In genomic region chr6:28421469-28422000, GRCm38 (mm10) we compare ENCODE assay signal across 8 mouse cellular contexts. TPM values are rescaled to one million over a fixed set of nuclear protein-coding genes. Genes with fewer than 3 reads are reported as not detected.
DNase-seq lines count a peak whose midpoint lies in the region; ATAC-seq and TF ChIP-seq lines count a peak whose summit lies in the region.

No protein-coding gene starts in this region.

- H3K9me3 ChIP-seq in G1E (replicated peaks) = no peaks in the 10 kb centered on the region
- no peaks in the 10 kb centered on the region for H3K9me3 ChIP-seq in forebrain, embryonic 16.5 days (ENCODE audit: control insufficient read depth, low read length)
- H3K9me3 ChIP-seq in lung, embryonic 14.5 days (ENCODE audit: low read depth, low read length) = no peaks in the 10 kb centered on the region

- ATAC-seq in G1E (ENCODE audit: extremely low read depth, insufficient number of reproducible peaks, low FRiP score, poor library complexity, severe bottlenecking) = peak; percentile 85
- peak; percentile 85 for ATAC-seq in forebrain, embryonic 16.5 days
- ATAC-seq in lung, embryonic 14.5 days (ENCODE audit: insufficient read depth) = peak; percentile 86

- WGBS in forebrain, embryonic 16.5 days = under 1% methylated on average over 27 of the region's 27 CpGs
- WGBS in lung, embryonic 14.5 days = under 1% methylated on average over 27 of the region's 27 CpGs
- whole genome bisulfite sequencing in olfactory bulb, adult 2 months = under 1% methylated on average over 27 of the region's 27 CpGs
- 2% methylated on average over 27 of the region's 27 CpGs for WGBS in thymus, adult 2 months

- peak overlapping the region; percentile 95 for H3K4me3 ChIP-seq in G1E (ENCODE audit: low read depth, low read length)
- peak overlapping the region; percentile 90 for H3K4me3 ChIP-seq in forebrain, embryonic 16.5 days (replicated peaks; ENCODE audit: low read length)
- H3K4me3 ChIP-seq in layer of hippocampus, adult 2 months = peak overlapping the region; percentile 73
- H3K4me3 ChIP-seq in lung, embryonic 14.5 days (ENCODE audit: low read depth, low read length) = peak overlapping the region; percentile 85
- H3K4me3 ChIP-seq in olfactory bulb, adult 2 months (ENCODE audit: insufficient read depth, low read depth, low read length) = peak overlapping the region; percentile 88
- H3K4me3 ChIP-seq in thymus, adult 2 months (ENCODE audit: control insufficient read depth, insufficient read depth, low read length) = peak overlapping the region; percentile 96

- H3K4me1 ChIP-seq in G1E (ENCODE audit: insufficient read depth, low read depth, low read length) = peaks cover 48% of the 10 kb centered on the region
- peaks cover 35% of the 10 kb centered on the region for H3K4me1 ChIP-seq in forebrain, embryonic 16.5 days (replicated peaks; ENCODE audit: control insufficient read depth, insufficient read depth, low read length)
- peaks cover 8% of the 10 kb centered on the region for H3K4me1 ChIP-seq in lung, embryonic 14.5 days (ENCODE audit: insufficient read depth)
- peaks cover 39% of the 10 kb centered on the region for H3K4me1 ChIP-seq in olfactory bulb, adult 2 months (ENCODE audit: control insufficient read depth, insufficient read depth, low read length)
- H3K4me1 ChIP-seq in thymus, adult 2 months (replicated peaks; ENCODE audit: control insufficient read depth, insufficient read depth, low read length) = peaks cover 28% of the 10 kb centered on the region

- peak overlapping the region; percentile 98 for H3K4me2 ChIP-seq in forebrain, embryonic 16.5 days (ENCODE audit: low read length)
- peak overlapping the region; percentile 94 for H3K4me2 ChIP-seq in lung, embryonic 14.5 days

- TF ChIP-seq POLR2A in olfactory bulb, adult 2 months (IDR thresholded peaks at IDR 0.05; ENCODE audit: insufficient read depth, low read depth, low read length) = peak; percentile 54
- TF ChIP-seq POLR2A in thymus, adult 2 months (IDR thresholded peaks at IDR 0.05; ENCODE audit: control insufficient read depth, extremely low read depth, insufficient read depth, low read length, poor library complexity) = peak; percentile 50; the same call in 1 of the 2 replicates

- 0 out of 2 replicates have a peak overlapping the region, but pooled peaks have one; percentile 35 for H3K27ac ChIP-seq in forebrain, embryonic 16.5 days (ENCODE audit: low read length)
- peak overlapping the region; percentile 85 for H3K27ac ChIP-seq in layer of hippocampus, adult 2 months
- peak overlapping the region; percentile 75 for H3K27ac ChIP-seq in lung, embryonic 14.5 days (ENCODE audit: low read depth)
- H3K27ac ChIP-seq in olfactory bulb, adult 2 months (ENCODE audit: insufficient read depth, low read depth, low read length) = 0 out of 2 replicates have a peak overlapping the region, but pooled peaks have one; percentile 12
- H3K27ac ChIP-seq in thymus, adult 2 months (ENCODE audit: control insufficient read depth, insufficient read depth, low read length) = no peak overlapping the region

- peak; percentile 47 for TF ChIP-seq CTCF in G1E (IDR thresholded peaks at IDR 0.05; ENCODE audit: low read depth, low read length)
- TF ChIP-seq CTCF in layer of hippocampus, adult 2 months (conservative IDR thresholded peaks at IDR 0.05) = peak; percentile 79
- peak; percentile 83 for TF ChIP-seq CTCF in lung, embryonic 14.5 days (IDR thresholded peaks at IDR 0.05; ENCODE audit: low read depth)
- TF ChIP-seq CTCF in olfactory bulb, adult 2 months (IDR thresholded peaks at IDR 0.05; ENCODE audit: insufficient read depth, low read depth, low read length) = peak; percentile 56; the same call in 1 of the 2 replicates
- TF ChIP-seq CTCF in thymus, adult 2 months (IDR thresholded peaks at IDR 0.05; ENCODE audit: borderline replicate concordance, control insufficient read depth, extremely low read depth, insufficient read depth, low read length, poor library complexity) = peak; percentile 80

- peaks cover 65% of the 10 kb centered on the region for H3K36me3 ChIP-seq in G1E (replicated peaks)
- H3K36me3 ChIP-seq in forebrain, embryonic 16.5 days (ENCODE audit: control insufficient read depth, insufficient read depth) = peaks cover 15% of the 10 kb centered on the region
- H3K36me3 ChIP-seq in lung, embryonic 14.5 days (ENCODE audit: insufficient read depth) = peaks cover 39% of the 10 kb centered on the region
- peaks cover 25% of the 10 kb centered on the region for H3K36me3 ChIP-seq in thymus, adult 2 months (ENCODE audit: control insufficient read depth, insufficient read depth, low read length)

- no peaks in the 10 kb centered on the region for H3K27me3 ChIP-seq in G1E (ENCODE audit: insufficient read depth, low read length)
- no peaks in the 10 kb centered on the region for H3K27me3 ChIP-seq in forebrain, embryonic 16.5 days (replicated peaks; ENCODE audit: control insufficient read depth, insufficient read depth, low read length)
- no peaks in the 10 kb centered on the region for H3K27me3 ChIP-seq in lung, embryonic 14.5 days (ENCODE audit: insufficient read depth, low read length)
- no peaks in the 10 kb centered on the region for H3K27me3 ChIP-seq in thymus, adult 2 months (ENCODE audit: control insufficient read depth, insufficient read depth, low read length)

- DNase-seq in G1E (ENCODE audit: low spot score) = peak; percentile 81
- DNase-seq in cerebellum, adult 18-20 months = peak; percentile 93 to 94
- peak; percentile 96 for DNase-seq in heart, postnatal 36 days
- peak; percentile 92 to 96 for DNase-seq in layer of hippocampus, adult 2 months (ENCODE audit: low spot score in 2 of 2)
- peak; percentile 96 for DNase-seq in lung, embryonic 14.5 days
- DNase-seq in thymus, adult 2 months = peak; percentile 96

- peak overlapping the region; percentile 83 for H3K9ac ChIP-seq in forebrain, embryonic 16.5 days (replicated peaks; ENCODE audit: low read depth, low read length)
- H3K9ac ChIP-seq in lung, embryonic 14.5 days = peak overlapping the region; percentile 79

- intact Hi-C loops in heart, postnatal 36 days (cut with DNase I) = loop anchor here (5.0 to 10.0 kb wide), 3 partner anchors 56 to 203 kb away; partner anchors contain the start of gene Snd1

RNA-seq across cellular contexts. Expression of gene Arf5, which starts 1.8 kb away (rescaled TPM):
- total RNA-seq in G1E (2014; fragmentation: Nextera tagmentation) = 48.2 and 91.4 TPM in 2 replicates
- total RNA-seq in G1E (2017) = 20.7 and 32.2 TPM in 2 replicates
- polyA plus RNA-seq in G1E (2012) = 306 and 433 TPM in 2 replicates
- polyA plus RNA-seq in forebrain, embryonic 16.5 days (2015; fragmentation: Nextera tagmentation; extraction: Ambion mirVana) = 389 and 423 TPM in 2 replicates
- total RNA-seq in heart, postnatal 36 days (2021) = 100 to 1,000 TPM; 162 to 164 TPM
- total RNA-seq in layer of hippocampus, adult 2 months (2021) = 100 to 1,000 TPM; 285 to 294 TPM
- polyA plus RNA-seq in lung, embryonic 14.5 days (2014; fragmentation: Nextera tagmentation; extraction: Ambion mirVana) = 349 and 376 TPM in 2 replicates
- not detected in 2 replicates for polyA plus RNA-seq in olfactory bulb, adult 2 months (2012; ENCODE audit: insufficient read depth, insufficient read length, low replicate concordance, missing spikeins)
- 595 and 682 TPM in 2 replicates for polyA plus RNA-seq in thymus, adult 2 months (2012; rRNA removed)

RNA-seq across cellular contexts. Expression of gene Fscn3, which starts 6.1 kb away (rescaled TPM):
- not detected in 2 replicates for total RNA-seq in G1E (2014; fragmentation: Nextera tagmentation)
- not detected in 2 replicates for total RNA-seq in G1E (2017)
- polyA plus RNA-seq in G1E (2012) = not detected in 2 replicates
- polyA plus RNA-seq in forebrain, embryonic 16.5 days (2015; fragmentation: Nextera tagmentation; extraction: Ambion mirVana) = not detected in 2 replicates
- total RNA-seq in heart, postnatal 36 days (2021) = not detected
- not detected for total RNA-seq in layer of hippocampus, adult 2 months (2021)
- polyA plus RNA-seq in lung, embryonic 14.5 days (2014; fragmentation: Nextera tagmentation; extraction: Ambion mirVana) = not detected in 2 replicates
- polyA plus RNA-seq in olfactory bulb, adult 2 months (2012; ENCODE audit: insufficient read depth, insufficient read length, low replicate concordance, missing spikeins) = not detected in 2 replicates
- 0.19 TPM in 1 of 2 replicates, not detected in the other for polyA plus RNA-seq in thymus, adult 2 months (2012; rRNA removed)

RNA-seq across cellular contexts. Expression of gene Gcc1, which starts 6.7 kb away (rescaled TPM):
- 5.2 and 5.7 TPM in 2 replicates for total RNA-seq in G1E (2014; fragmentation: Nextera tagmentation)
- total RNA-seq in G1E (2017) = 11.2 and 11.4 TPM in 2 replicates
- 5.5 and 5.9 TPM in 2 replicates for polyA plus RNA-seq in G1E (2012)
- polyA plus RNA-seq in forebrain, embryonic 16.5 days (2015; fragmentation: Nextera tagmentation; extraction: Ambion mirVana) = 17.1 and 17.2 TPM in 2 replicates
- 1 to 10 TPM; 9.4 to 9.5 TPM for total RNA-seq in heart, postnatal 36 days (2021)
- 10 to 100 TPM; 17.9 to 23.0 TPM for total RNA-seq in layer of hippocampus, adult 2 months (2021)
- 7.1 and 7.3 TPM in 2 replicates for polyA plus RNA-seq in lung, embryonic 14.5 days (2014; fragmentation: Nextera tagmentation; extraction: Ambion mirVana)
- not detected in 2 replicates for polyA plus RNA-seq in olfactory bulb, adult 2 months (2012; ENCODE audit: insufficient read depth, insufficient read length, low replicate concordance, missing spikeins)
- polyA plus RNA-seq in thymus, adult 2 months (2012; rRNA removed) = 9.3 and 10.6 TPM in 2 replicates

RNA-seq across cellular contexts. Expression of gene Zfp800, which starts 23.7 kb away (rescaled TPM):
- 235 and 288 TPM in 2 replicates for total RNA-seq in G1E (2014; fragmentation: Nextera tagmentation)
- 112 and 122 TPM in 2 replicates for total RNA-seq in G1E (2017)
- polyA plus RNA-seq in G1E (2012) = 81.2 and 95.3 TPM in 2 replicates
- 18.4 and 21.2 TPM in 2 replicates for polyA plus RNA-seq in forebrain, embryonic 16.5 days (2015; fragmentation: Nextera tagmentation; extraction: Ambion mirVana)
- 10 to 100 TPM in 1 of 2 experiments, 1 to 10 TPM in 1; 9.4 to 11.5 TPM for total RNA-seq in heart, postnatal 36 days (2021)
- total RNA-seq in layer of hippocampus, adult 2 months (2021) = 10 to 100 TPM; 20.7 to 25.7 TPM
- 19.8 and 21.9 TPM in 2 replicates for polyA plus RNA-seq in lung, embryonic 14.5 days (2014; fragmentation: Nextera tagmentation; extraction: Ambion mirVana)
- not detected in 2 replicates for polyA plus RNA-seq in olfactory bulb, adult 2 months (2012; ENCODE audit: insufficient read depth, insufficient read length, low replicate concordance, missing spikeins)
- polyA plus RNA-seq in thymus, adult 2 months (2012; rRNA removed) = 8.5 and 10.8 TPM in 2 replicates

RNA-seq across cellular contexts. Expression of gene Pax4, which starts 27.6 kb away (rescaled TPM):
- not detected in 2 replicates for total RNA-seq in G1E (2014; fragmentation: Nextera tagmentation)
- not detected in 2 replicates for total RNA-seq in G1E (2017)
- polyA plus RNA-seq in G1E (2012) = not detected in 2 replicates
- 0.48 TPM in 1 of 2 replicates, not detected in the other for polyA plus RNA-seq in forebrain, embryonic 16.5 days (2015; fragmentation: Nextera tagmentation; extraction: Ambion mirVana)
- not detected for total RNA-seq in heart, postnatal 36 days (2021)
- total RNA-seq in layer of hippocampus, adult 2 months (2021) = not detected
- not detected in 2 replicates for polyA plus RNA-seq in lung, embryonic 14.5 days (2014; fragmentation: Nextera tagmentation; extraction: Ambion mirVana)
- not detected in 2 replicates for polyA plus RNA-seq in olfactory bulb, adult 2 months (2012; ENCODE audit: insufficient read depth, insufficient read length, low replicate concordance, missing spikeins)
- polyA plus RNA-seq in thymus, adult 2 months (2012; rRNA removed) = not detected in 2 replicates
